Mouse (Mus musculus): ENCODE measurements around the gene Cd27. TPM values are rescaled to one million over a fixed set of nuclear protein-coding genes. Genes with fewer than 3 reads are reported as not detected.

Cd27 gene
- polyA plus RNA-seq, 1 experiment from 2014 or later = 2.1 TPM

DNA sequence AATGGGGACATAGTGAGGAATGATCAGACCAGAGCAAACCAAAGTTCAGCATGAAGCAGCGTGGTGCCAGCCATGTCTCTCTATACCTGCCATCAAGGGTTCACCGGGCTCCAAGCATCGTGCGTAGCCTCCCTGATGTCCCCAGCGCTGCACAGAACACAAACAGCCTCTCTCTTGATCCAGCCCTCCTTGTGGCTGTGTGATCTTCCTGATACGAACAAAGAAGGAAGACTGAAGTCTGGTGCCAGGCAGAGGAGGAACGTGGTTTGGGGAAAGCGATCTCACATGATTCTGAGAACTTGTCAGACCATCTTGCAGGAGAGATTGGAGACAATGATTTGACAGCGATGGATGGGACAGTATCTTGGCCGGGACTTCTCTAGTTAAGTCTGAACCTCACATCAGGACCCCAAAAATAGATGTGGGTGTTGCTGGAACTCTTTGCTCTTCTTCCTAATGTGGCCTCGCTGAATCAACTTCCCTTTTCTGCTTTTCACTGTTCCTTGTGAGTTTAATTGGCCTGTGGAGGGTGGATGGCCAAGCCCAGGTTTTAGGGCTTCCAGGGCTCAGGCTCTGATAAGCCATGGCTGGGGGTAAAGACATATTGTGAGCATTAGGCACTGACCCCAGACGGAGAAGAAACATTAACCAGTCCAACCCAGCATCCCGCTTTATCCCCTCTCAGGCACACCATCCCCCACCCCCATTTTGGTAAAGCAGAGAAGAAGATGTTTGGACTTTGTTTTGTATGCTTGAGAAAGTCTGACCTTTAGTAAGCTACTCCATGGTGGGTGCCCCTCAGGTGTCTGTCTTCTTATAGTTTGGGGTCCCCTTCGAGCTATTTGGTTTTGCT, 17.3 kb upstream of the Cd27 start:
- Histone ChIP-seq H3K4me1 (ENCODE audit: insufficient read depth, low read length) (no peaks in the 10 kb centered on the region), H3K4me2 (replicated peaks; ENCODE audit: low read depth, low read length) (no peak overlapping the region), H3K36me3 (ENCODE audit: insufficient read depth, low read length) (no peaks in the 10 kb centered on the region), H3K9ac (replicated peaks; ENCODE audit: low read length) (no peak overlapping the region), H3K27ac (ENCODE audit: low read length) (no peak overlapping the region), H3K4me3 (ENCODE audit: low read length) (no peak overlapping the region), H3K27me3 (ENCODE audit: insufficient read depth, low read length) (no peaks in the 10 kb centered on the region), H3K9me3 (ENCODE audit: low read length) (0 out of 2 replicates have a peak, but pooled peaks cover 3% of the 10 kb centered on the region)
- 79% methylated on average over 14 of the region's 14 CpGs for WGBS
- ATAC-seq (ENCODE audit: low FRiP score, low TSS enrichment) = no peak

DNA sequence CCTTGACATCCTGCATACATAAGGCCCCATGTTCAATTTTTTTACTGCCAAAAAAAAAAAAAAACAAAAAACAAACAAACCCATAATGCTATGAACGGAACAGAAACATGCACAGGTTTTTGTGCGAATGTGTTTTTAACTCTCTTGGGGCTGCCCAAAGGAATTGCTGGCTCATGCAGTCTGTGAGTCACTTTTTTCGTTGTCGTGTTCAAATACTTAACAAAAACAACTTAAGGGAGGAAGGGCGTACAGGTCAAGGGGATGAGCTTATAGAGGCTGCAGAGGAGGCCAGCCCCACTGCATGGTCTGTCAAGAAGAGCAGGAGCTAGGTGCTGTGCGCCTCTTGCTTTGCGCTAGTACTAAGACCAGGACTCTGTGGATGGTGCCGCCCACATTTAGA, 15.9 kb upstream of the Cd27 start:
- Histone ChIP-seq H3K9me3 (ENCODE audit: low read length) (0 out of 2 replicates have a peak, but pooled peaks cover 3% of the 10 kb centered on the region), H3K4me1 (ENCODE audit: insufficient read depth, low read length) (no peaks in the 10 kb centered on the region), H3K36me3 (ENCODE audit: insufficient read depth, low read length) (no peaks in the 10 kb centered on the region), H3K4me2 (replicated peaks; ENCODE audit: low read depth, low read length) (no peak overlapping the region), H3K27me3 (ENCODE audit: insufficient read depth, low read length) (no peaks in the 10 kb centered on the region), H3K27ac (ENCODE audit: low read length) (no peak overlapping the region), H3K4me3 (ENCODE audit: low read length) (no peak overlapping the region), H3K9ac (replicated peaks; ENCODE audit: low read length) (no peak overlapping the region)
- no peak for ATAC-seq (ENCODE audit: low FRiP score, low TSS enrichment)
- 88% methylated on average over 8 of the region's 8 CpGs for WGBS

DNA sequence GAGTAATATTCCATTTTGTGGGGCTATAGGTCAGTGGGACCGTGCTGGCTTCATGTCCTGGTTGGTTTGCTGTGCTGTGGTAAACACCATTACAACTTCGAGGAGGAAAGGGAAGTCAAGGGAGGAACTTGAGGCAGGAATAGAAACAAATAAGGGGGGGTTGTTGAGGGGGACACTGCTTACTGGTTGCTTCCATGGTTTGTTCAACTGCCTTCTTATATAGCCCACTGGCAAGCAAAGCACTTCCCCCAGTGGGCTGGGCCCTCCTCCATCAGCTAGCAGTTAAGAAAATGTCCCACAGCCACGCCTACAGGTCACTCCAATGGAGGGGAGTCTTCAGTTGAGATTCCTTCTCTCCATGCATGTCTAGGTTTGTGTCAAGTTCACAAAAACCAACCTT, 15.5 kb upstream of the Cd27 start:
- Histone ChIP-seq H3K4me3 (ENCODE audit: low read length) (no peak overlapping the region), H3K27me3 (ENCODE audit: insufficient read depth, low read length) (no peaks in the 10 kb centered on the region), H3K36me3 (ENCODE audit: insufficient read depth, low read length) (no peaks in the 10 kb centered on the region), H3K27ac (ENCODE audit: low read length) (no peak overlapping the region), H3K4me1 (ENCODE audit: insufficient read depth, low read length) (no peaks in the 10 kb centered on the region), H3K9ac (replicated peaks; ENCODE audit: low read length) (no peak overlapping the region), H3K9me3 (ENCODE audit: low read length) (0 out of 2 replicates have a peak, but pooled peaks cover 3% of the 10 kb centered on the region), H3K4me2 (replicated peaks; ENCODE audit: low read depth, low read length) (no peak overlapping the region)
- ATAC-seq (ENCODE audit: low FRiP score, low TSS enrichment) = no peak
- 79% methylated on average over 3 of the region's 3 CpGs for WGBS

DNA sequence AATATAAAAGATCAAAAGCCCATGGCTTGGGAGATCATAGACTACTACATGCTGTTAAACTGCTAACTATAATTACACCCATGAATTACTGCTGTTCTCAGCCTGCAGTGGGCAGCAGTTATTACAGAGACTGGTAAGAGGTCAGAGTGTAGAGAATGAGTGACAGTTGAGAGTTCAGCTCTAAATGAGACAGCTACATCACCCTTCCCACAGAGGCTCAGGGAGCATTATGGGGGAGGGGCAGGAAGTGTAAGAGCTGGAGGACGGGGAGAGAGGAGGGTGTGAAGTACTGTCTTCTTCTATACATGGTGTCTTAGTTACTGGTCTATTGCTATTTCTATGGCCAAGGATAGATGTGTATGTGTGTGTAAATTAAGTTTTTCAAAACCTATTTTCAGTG, 7.7 kb upstream of the Cd27 start:
- 5% methylated on average over 1 of the region's 1 CpGs for WGBS
- H3K4me1 ChIP-seq (ENCODE audit: insufficient read depth, low read length) = no peaks in the 10 kb centered on the region
- no peak for ATAC-seq (ENCODE audit: low FRiP score, low TSS enrichment)
- no peaks in the 10 kb centered on the region for H3K27me3 ChIP-seq (ENCODE audit: insufficient read depth, low read length)
- no peak overlapping the region for H3K9ac ChIP-seq (replicated peaks; ENCODE audit: low read length)
- H3K27ac ChIP-seq (ENCODE audit: low read length) = no peak overlapping the region
- no peak overlapping the region for H3K4me3 ChIP-seq (ENCODE audit: low read length)
- no peaks in the 10 kb centered on the region for H3K9me3 ChIP-seq (ENCODE audit: low read length)
- no peak overlapping the region for H3K4me2 ChIP-seq (replicated peaks; ENCODE audit: low read depth, low read length)
- H3K36me3 ChIP-seq (ENCODE audit: insufficient read depth, low read length) = no peaks in the 10 kb centered on the region

DNA sequence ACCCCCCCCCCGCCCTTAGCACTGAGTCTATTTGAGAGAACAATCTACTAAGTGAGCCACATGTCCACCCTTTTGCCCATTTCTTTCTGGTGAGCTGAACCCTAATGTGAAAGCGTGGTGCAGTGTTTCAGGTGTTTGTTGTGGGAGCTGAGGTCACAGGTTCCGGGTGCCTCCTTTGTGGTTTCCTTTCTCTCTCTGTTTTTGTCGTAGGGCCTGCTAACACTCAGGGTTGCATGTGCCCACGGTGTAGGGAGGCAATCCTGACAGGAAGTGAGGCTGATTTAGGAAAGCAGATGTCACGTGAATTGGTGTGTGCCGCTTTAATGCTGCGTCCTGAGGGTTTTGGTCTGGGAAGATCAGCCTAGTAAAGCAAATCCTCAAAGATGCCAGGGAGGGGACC, 4.8 kb upstream of the Cd27 start:
- no peak overlapping the region for H3K4me2 ChIP-seq (replicated peaks; ENCODE audit: low read depth, low read length)
- no peak overlapping the region for H3K4me3 ChIP-seq (ENCODE audit: low read length)
- no peak overlapping the region for H3K27ac ChIP-seq (ENCODE audit: low read length)
- no peak for ATAC-seq (ENCODE audit: low FRiP score, low TSS enrichment)
- H3K9me3 ChIP-seq (ENCODE audit: low read length) = no peaks in the 10 kb centered on the region
- no peaks in the 10 kb centered on the region for H3K27me3 ChIP-seq (ENCODE audit: insufficient read depth, low read length)
- no peak overlapping the region for H3K9ac ChIP-seq (replicated peaks; ENCODE audit: low read length)
- WGBS = 79% methylated on average over 8 of the region's 8 CpGs
- H3K4me1 ChIP-seq (ENCODE audit: insufficient read depth, low read length) = 0 out of 2 replicates have a peak, but pooled peaks cover 7% of the 10 kb centered on the region
- H3K36me3 ChIP-seq (ENCODE audit: insufficient read depth, low read length) = no peaks in the 10 kb centered on the region

DNA sequence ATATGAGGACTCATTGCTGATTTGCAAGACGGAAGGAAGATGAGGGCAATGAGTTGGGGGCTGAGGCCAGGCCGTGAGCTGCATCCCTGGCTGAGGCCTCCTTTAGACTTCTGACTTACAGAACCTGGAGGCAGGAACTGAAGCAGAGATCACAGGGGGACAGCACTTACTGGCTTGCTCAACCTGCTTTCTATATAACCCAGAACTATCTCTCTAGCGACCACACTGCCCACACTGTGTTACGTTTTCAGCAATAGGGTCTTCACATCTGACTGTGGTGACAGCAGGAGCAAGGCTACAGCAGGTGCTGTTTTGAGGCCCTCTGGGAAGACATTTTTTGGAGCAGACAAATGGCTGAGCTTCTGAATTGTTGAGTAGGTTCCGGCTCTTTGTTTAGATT, 3.8 kb upstream of the Cd27 start:
- Histone ChIP-seq H3K9ac (replicated peaks; ENCODE audit: low read length) (no peak overlapping the region), H3K9me3 (ENCODE audit: low read length) (no peaks in the 10 kb centered on the region), H3K27me3 (ENCODE audit: insufficient read depth, low read length) (no peaks in the 10 kb centered on the region), H3K27ac (ENCODE audit: low read length) (no peak overlapping the region), H3K4me1 (ENCODE audit: insufficient read depth, low read length) (0 out of 2 replicates have a peak, but pooled peaks cover 10% of the 10 kb centered on the region), H3K4me2 (replicated peaks; ENCODE audit: low read depth, low read length) (no peak overlapping the region), H3K36me3 (ENCODE audit: insufficient read depth, low read length) (no peaks in the 10 kb centered on the region), H3K4me3 (ENCODE audit: low read length) (no peak overlapping the region)
- 77% methylated on average over 5 of the region's 5 CpGs for WGBS
- ATAC-seq (ENCODE audit: low FRiP score, low TSS enrichment) = no peak

DNA sequence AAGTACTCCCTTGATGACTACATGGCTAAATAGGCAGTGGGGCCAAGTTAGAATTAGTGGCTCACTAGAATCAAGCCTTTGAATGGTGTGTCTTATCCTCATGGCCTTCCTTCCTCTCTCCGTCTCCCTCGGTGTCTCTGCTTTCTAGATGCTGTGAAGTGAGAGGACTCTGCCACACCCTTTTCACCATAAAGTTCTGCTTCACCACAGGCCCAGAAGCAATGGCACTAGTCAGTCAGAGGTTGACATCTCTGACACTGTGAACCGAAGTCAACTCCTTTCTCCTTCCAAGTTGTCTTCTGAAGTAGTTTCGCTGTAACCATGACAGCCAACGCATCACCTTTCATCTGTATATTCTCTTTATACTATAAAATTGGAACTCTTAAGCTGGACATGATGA, 2.7 kb upstream of the Cd27 start:
- ATAC-seq (ENCODE audit: low FRiP score, low TSS enrichment) = no peak
- Histone ChIP-seq H3K9ac (replicated peaks; ENCODE audit: low read length) (no peak overlapping the region), H3K4me1 (ENCODE audit: insufficient read depth, low read length) (0 out of 2 replicates have a peak, but pooled peaks cover 10% of the 10 kb centered on the region), H3K36me3 (ENCODE audit: insufficient read depth, low read length) (no peaks in the 10 kb centered on the region), H3K27me3 (ENCODE audit: insufficient read depth, low read length) (no peaks in the 10 kb centered on the region), H3K4me3 (ENCODE audit: low read length) (no peak overlapping the region), H3K27ac (ENCODE audit: low read length) (no peak overlapping the region), H3K9me3 (ENCODE audit: low read length) (no peaks in the 10 kb centered on the region), H3K4me2 (replicated peaks; ENCODE audit: low read depth, low read length) (no peak overlapping the region)
- 91% methylated on average over 5 of the region's 5 CpGs for WGBS

DNA sequence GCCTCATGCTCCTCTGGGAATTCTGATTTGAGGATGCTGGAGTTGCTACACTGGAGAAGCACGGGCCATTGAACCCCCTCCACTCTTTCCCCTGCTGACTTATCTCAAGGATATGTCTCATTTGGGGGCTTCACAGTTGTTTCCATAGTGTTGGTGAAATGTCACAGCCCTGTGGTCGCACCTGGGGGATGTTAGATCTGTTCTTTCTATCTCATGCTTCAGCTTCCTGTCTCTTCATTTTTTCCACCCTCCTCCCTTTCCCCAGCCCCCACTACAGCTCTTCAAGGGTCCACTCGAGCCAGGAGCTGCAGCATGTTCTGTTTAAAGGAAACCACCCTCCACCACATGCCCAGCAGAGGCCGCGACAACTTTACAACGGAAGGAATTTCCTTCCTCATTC, 1.6 kb upstream of the Cd27 start:
- Histone ChIP-seq H3K4me2 (replicated peaks; ENCODE audit: low read depth, low read length) (no peak overlapping the region), H3K9ac (replicated peaks; ENCODE audit: low read length) (no peak overlapping the region), H3K36me3 (ENCODE audit: insufficient read depth, low read length) (no peaks in the 10 kb centered on the region), H3K27ac (ENCODE audit: low read length) (no peak overlapping the region), H3K9me3 (ENCODE audit: low read length) (no peaks in the 10 kb centered on the region), H3K4me1 (ENCODE audit: insufficient read depth, low read length) (0 out of 2 replicates have a peak, but pooled peaks cover 10% of the 10 kb centered on the region), H3K27me3 (ENCODE audit: insufficient read depth, low read length) (no peaks in the 10 kb centered on the region), H3K4me3 (ENCODE audit: low read length) (no peak overlapping the region)
- ATAC-seq (ENCODE audit: low FRiP score, low TSS enrichment) = no peak
- 52% methylated on average over 6 of the region's 6 CpGs for WGBS

DNA sequence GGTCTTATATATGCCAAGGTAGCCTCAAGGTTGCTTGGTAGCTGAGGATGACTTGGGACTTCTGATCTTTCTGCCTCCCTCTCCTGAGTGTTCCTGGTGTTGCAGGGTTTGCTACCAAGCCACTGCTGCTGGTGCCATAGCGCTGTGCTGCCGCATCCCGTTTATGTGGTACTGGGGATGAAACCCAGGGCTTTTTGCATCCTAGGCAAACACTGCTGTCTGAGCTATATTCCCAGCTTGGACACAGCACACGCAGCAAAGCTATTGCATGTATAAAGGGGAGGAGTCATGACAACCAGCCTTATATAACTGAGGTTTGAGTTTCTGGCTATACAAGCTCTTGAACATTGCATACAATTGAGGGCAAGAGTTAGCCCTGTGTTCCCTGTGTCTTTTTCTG, 611 bp upstream of the Cd27 start:
- no peak overlapping the region for H3K27ac ChIP-seq (ENCODE audit: low read length)
- WGBS = 83% methylated on average over 4 of the region's 4 CpGs
- no peak overlapping the region for H3K9ac ChIP-seq (replicated peaks; ENCODE audit: low read length)
- no peaks in the 10 kb centered on the region for H3K36me3 ChIP-seq (ENCODE audit: insufficient read depth, low read length)
- H3K4me1 ChIP-seq (ENCODE audit: insufficient read depth, low read length) = 0 out of 2 replicates have a peak, but pooled peaks cover 10% of the 10 kb centered on the region
- ATAC-seq (ENCODE audit: low FRiP score, low TSS enrichment) = no peak
- no peak overlapping the region for H3K4me3 ChIP-seq (ENCODE audit: low read length)
- no peaks in the 10 kb centered on the region for H3K9me3 ChIP-seq (ENCODE audit: low read length)
- no peaks in the 10 kb centered on the region for H3K27me3 ChIP-seq (ENCODE audit: insufficient read depth, low read length)
- H3K4me2 ChIP-seq (replicated peaks; ENCODE audit: low read depth, low read length) = no peak overlapping the region

DNA sequence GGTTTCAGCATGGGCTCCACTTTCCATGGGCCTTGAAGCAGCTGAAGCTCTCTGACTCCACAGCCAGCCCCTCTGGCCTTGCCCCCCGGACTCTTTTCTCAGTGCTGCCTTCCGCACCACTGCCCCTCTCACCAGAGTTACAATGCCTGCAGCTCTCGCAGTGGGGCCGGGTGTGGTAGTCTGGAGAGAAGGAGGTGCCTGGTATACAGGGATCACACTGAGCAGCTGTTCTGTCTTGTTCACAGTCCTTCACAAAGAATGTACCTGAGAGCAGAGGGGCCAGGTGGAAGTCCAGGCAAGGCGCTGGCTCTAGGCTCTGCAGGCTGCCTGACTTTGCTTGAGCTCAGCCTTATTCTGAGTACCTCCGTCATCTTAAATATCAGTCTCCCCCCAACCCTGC, 469 bp downstream of the Cd27 start:
- Histone ChIP-seq H3K36me3 (ENCODE audit: insufficient read depth, low read length) (no peaks in the 10 kb centered on the region), H3K27ac (ENCODE audit: low read length) (no peak overlapping the region), H3K9ac (replicated peaks; ENCODE audit: low read length) (no peak overlapping the region), H3K27me3 (ENCODE audit: insufficient read depth, low read length) (no peaks in the 10 kb centered on the region), H3K4me3 (ENCODE audit: low read length) (no peak overlapping the region), H3K4me2 (replicated peaks; ENCODE audit: low read depth, low read length) (no peak overlapping the region), H3K9me3 (ENCODE audit: low read length) (no peaks in the 10 kb centered on the region), H3K4me1 (ENCODE audit: insufficient read depth, low read length) (peaks cover 19% of the 10 kb centered on the region)
- ATAC-seq (ENCODE audit: low FRiP score, low TSS enrichment) = no peak
- WGBS = 55% methylated on average over 6 of the region's 6 CpGs

Data from kidney, embryonic 16.5 days (tissue).